Mouse (Mus musculus) hindbrain, embryonic 12.5 days (tissue): ENCODE data around the gene Naa80. TPM values are rescaled to one million over a fixed set of nuclear protein-coding genes. Genes with fewer than 3 reads are reported as not detected.

Experiments
- ATAC-seq: fragments of 200-750 bp; cut with Nextera tagmentation; 2 replicates; pipeline ENCODE4 v1.8.0; 2017; ENCODE audit warnings: moderate TSS enrichment; ENCODE audit not compliant: low FRiP score
- H3K27ac ChIP-seq: fragments of 300-500 bp; sonication (generic); 2 replicates; pipeline ENCODE4 v1.5.1; 2016; ENCODE audit warnings: mild to moderate bottlenecking
- H3K27me3 ChIP-seq: fragments of 300-500 bp; sonication (generic); 2 replicates; pipeline ENCODE4 v1.6.1; 2016; ENCODE audit warnings: mild to moderate bottlenecking
- H3K36me3 ChIP-seq: fragments of 300-500 bp; sonication (generic); 2 replicates; pipeline ENCODE4 v1.6.1; 2016; ENCODE audit warnings: mild to moderate bottlenecking
- H3K4me1 ChIP-seq: fragments of 300-500 bp; sonication (generic); 2 replicates; pipeline ENCODE4 v1.6.1; 2016
- H3K4me2 ChIP-seq: fragments of 300-500 bp; sonication (generic); replicated peaks from 2 replicates; pipeline ENCODE4 v1.6.1; 2016; ENCODE audit warnings: mild to moderate bottlenecking
- H3K4me3 ChIP-seq: fragments of 300-500 bp; sonication (generic); 2 replicates; pipeline ENCODE4 v1.5.1; 2016; ENCODE audit warnings: mild to moderate bottlenecking
- H3K9ac ChIP-seq: fragments of 300-500 bp; sonication (generic); 2 replicates; pipeline ENCODE4 v1.6.1; 2016; ENCODE audit warnings: mild to moderate bottlenecking, moderate library complexity
- H3K9me3 ChIP-seq: fragments of 300-500 bp; sonication (generic); replicated peaks from 2 replicates; pipeline ENCODE4 v1.6.1; 2016; ENCODE audit warnings: mild to moderate bottlenecking
- WGBS: fragments of 180-500 bp; shearing (Covaris S2); methylation state at CpG from one replicate; pipeline ENCODE4 v1.1.7; 2016; 5-methylcytosine and 5-hydroxymethylcytosine counted together
- polyA plus RNA-seq: library from polyadenylated mRNA; unstranded; fragments of >200 nt; fragmentation: Nextera tagmentation; extraction: Ambion mirVana; gene quantifications from 2 replicates; pipeline ENCODE4 v1.2.1, GENCODE M21; 2016

Naa80 gene
- polyA plus RNA-seq, 1 experiment from 2014 or later, result 13.5 TPM

- peaks cover under 1% of the 10 kb centered on the region; the same call in 1 of the 2 replicates for H3K27me3 ChIP-seq
- no peak overlapping the region for H3K9ac ChIP-seq
- ATAC-seq, result no peak
- no peaks in the 10 kb centered on the region for H3K9me3 ChIP-seq
- H3K27ac ChIP-seq, result no peak overlapping the region
- peaks cover 43% of the 10 kb centered on the region for H3K4me1 ChIP-seq
- WGBS, result 89% methylated on average over 11 of the region's 11 CpGs
- H3K4me3 ChIP-seq, result no peak overlapping the region
- peaks cover 38% of the 10 kb centered on the region for H3K36me3 ChIP-seq
- peak overlapping the region; percentile 83; the same call in 1 of the 2 replicates for H3K4me2 ChIP-seq
These were observed 35.4 kb upstream of the Naa80 start for GRCm38 (mm10) chr9:107543299-107543698.

GRCm38 (mm10) chr9:107544196-107544700, 34.4 kb upstream of the Naa80 start:
- H3K9me3 ChIP-seq, result no peaks in the 10 kb centered on the region
- H3K27ac ChIP-seq, result no peak overlapping the region
- H3K9ac ChIP-seq, result no peak overlapping the region
- H3K4me3 ChIP-seq, result no peak overlapping the region
- no peak overlapping the region for H3K4me2 ChIP-seq
- H3K27me3 ChIP-seq, result peaks cover 10% of the 10 kb centered on the region
- WGBS, result 93% methylated on average over 17 of the region's 17 CpGs
- no peak for ATAC-seq
- peaks cover 28% of the 10 kb centered on the region for H3K36me3 ChIP-seq
- peaks cover 43% of the 10 kb centered on the region for H3K4me1 ChIP-seq

DNA sequence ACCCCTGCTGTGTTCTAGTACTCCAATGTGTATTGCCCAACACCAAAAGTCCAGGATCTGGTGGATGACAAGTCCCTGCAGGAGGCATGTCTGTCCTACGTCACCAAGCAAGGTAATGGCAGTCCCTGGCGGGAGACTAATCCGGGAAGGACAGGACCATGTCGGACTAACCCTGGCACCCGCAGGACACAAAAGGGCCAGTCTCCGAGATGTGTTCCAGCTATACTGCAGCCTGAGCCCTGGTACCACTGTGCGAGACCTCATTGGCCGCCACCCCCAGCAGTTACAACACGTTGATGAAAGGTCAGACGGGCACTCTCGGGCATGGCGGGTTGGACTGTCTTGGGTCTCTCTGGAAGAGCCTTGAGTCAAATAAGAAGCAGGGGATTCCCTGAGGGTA, 34.0 kb upstream of the Naa80 start:
- 94% methylated on average over 12 of the region's 12 CpGs for WGBS
- Histone ChIP-seq H3K9me3 (no peaks in the 10 kb centered on the region), H3K4me1 (peaks cover 43% of the 10 kb centered on the region), H3K27me3 (peaks cover 14% of the 10 kb centered on the region), H3K36me3 (peaks cover 24% of the 10 kb centered on the region), H3K9ac (no peak overlapping the region), H3K4me2 (no peak overlapping the region), H3K4me3 (no peak overlapping the region), H3K27ac (no peak overlapping the region)
- ATAC-seq, result no peak

DNA sequence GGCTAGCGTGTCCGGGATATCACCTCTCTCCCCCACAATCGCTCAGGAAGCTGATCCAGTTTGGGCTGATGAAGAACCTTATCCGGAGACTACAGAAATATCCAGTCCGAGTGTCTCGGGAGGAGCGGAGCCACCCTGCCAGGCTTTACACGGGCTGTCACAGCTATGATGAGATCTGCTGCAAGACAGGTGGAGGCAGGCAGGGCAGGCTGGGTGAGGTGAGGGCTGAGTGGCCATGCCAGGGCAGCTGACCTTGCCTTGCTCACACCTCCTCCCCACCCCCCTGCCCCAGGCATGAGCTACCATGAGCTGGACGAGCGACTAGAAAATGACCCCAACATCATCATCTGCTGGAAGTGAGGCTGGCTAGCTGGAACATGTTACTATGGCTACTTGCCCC, 33.5 kb upstream of the Naa80 start:
- Histone ChIP-seq H3K9ac (no peak overlapping the region; the same call in 1 of the 2 replicates), H3K4me2 (no peak overlapping the region), H3K4me3 (no peak overlapping the region), H3K27ac (no peak overlapping the region), H3K36me3 (peaks cover 20% of the 10 kb centered on the region), H3K27me3 (peaks cover 19% of the 10 kb centered on the region), H3K9me3 (no peaks in the 10 kb centered on the region), H3K4me1 (peaks cover 43% of the 10 kb centered on the region)
- WGBS, result 86% methylated on average over 10 of the region's 10 CpGs
- no peak for ATAC-seq

GRCm38 (mm10) chr9:107545602-107546001, 33.1 kb upstream of the Naa80 start:
- peaks cover 43% of the 10 kb centered on the region for H3K4me1 ChIP-seq
- no peak overlapping the region for H3K27ac ChIP-seq
- WGBS, result 3% methylated on average over 3 of the region's 3 CpGs
- no peak for ATAC-seq
- no peaks in the 10 kb centered on the region for H3K9me3 ChIP-seq
- peaks cover 23% of the 10 kb centered on the region for H3K27me3 ChIP-seq
- H3K4me3 ChIP-seq, result no peak overlapping the region
- peaks cover 20% of the 10 kb centered on the region for H3K36me3 ChIP-seq
- no peak overlapping the region for H3K4me2 ChIP-seq
- no peak overlapping the region for H3K9ac ChIP-seq

DNA sequence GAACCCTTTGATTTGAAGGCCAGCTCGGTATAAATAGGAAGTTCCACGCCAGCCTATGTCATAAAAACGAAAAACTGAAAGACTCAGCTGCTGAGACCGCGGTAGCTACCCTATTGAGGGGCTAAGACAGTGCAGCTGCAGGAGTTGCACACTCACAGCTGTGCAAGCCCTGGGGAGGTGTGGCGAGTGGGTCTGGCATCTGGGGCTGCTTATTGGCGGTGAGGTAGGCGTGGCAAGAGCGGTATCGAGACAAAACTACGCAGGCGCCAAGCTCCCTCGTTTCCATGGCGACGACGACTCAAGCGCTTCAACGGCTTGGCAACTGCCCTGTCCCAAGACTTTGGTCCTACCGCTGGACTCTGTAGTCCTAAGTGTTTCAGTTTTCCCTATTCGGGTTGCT, 31.7 kb upstream of the Naa80 start, which contains the start of gene Zmynd10:
TSS of gene Zmynd10 (plus strand) at position 273 of the 400 bp plus-strand sequence.
- Histone ChIP-seq H3K4me2 (peak within 1 kb of the TSS; percentile 46), H3K36me3 (peaks cover 20% of the 10 kb centered on the region), H3K9ac (peak within 1 kb of the TSS; percentile 33; the same call in 1 of the 2 replicates), H3K9me3 (no peaks in the 10 kb centered on the region), H3K4me1 (peaks cover 48% of the 10 kb centered on the region), H3K4me3 (peak within 1 kb of the TSS; percentile 7; the same call in 1 of the 2 replicates), H3K27me3 (peaks cover 37% of the 10 kb centered on the region), H3K27ac (peak within 1 kb of the TSS; percentile 52)
- peak; percentile 66 for ATAC-seq
- WGBS, result 4% methylated on average over 20 of the region's 20 CpGs

- H3K27me3 ChIP-seq, result peaks cover 46% of the 10 kb centered on the region
- 85% methylated on average over 5 of the region's 5 CpGs for WGBS
- peaks cover 41% of the 10 kb centered on the region for H3K4me1 ChIP-seq
These were observed 30.7 kb upstream of the Naa80 start for GRCm38 (mm10) chr9:107547957-107548356.

GRCm38 (mm10) chr9:107548820-107549219, 29.9 kb upstream of the Naa80 start:
- H3K9ac ChIP-seq, result no peak overlapping the region
- ATAC-seq, result no peak
- peaks cover 48% of the 10 kb centered on the region for H3K27me3 ChIP-seq
- H3K4me3 ChIP-seq, result no peak overlapping the region
- H3K4me1 ChIP-seq, result peaks cover 43% of the 10 kb centered on the region
- H3K27ac ChIP-seq, result no peak overlapping the region
- no peaks in the 10 kb centered on the region for H3K9me3 ChIP-seq
- 87% methylated on average over 10 of the region's 10 CpGs for WGBS
- H3K36me3 ChIP-seq, result peaks cover 13% of the 10 kb centered on the region
- H3K4me2 ChIP-seq, result no peak overlapping the region

More at GRCm38 (mm10) chr9:107547957-107548356, 30.7 kb upstream of the Naa80 start:
- H3K4me3 ChIP-seq, result no peak overlapping the region
- no peak overlapping the region for H3K9ac ChIP-seq
- no peak for ATAC-seq
- no peak overlapping the region for H3K27ac ChIP-seq
- no peaks in the 10 kb centered on the region for H3K9me3 ChIP-seq
- no peak overlapping the region for H3K4me2 ChIP-seq
- H3K36me3 ChIP-seq, result peaks cover 20% of the 10 kb centered on the region

DNA sequence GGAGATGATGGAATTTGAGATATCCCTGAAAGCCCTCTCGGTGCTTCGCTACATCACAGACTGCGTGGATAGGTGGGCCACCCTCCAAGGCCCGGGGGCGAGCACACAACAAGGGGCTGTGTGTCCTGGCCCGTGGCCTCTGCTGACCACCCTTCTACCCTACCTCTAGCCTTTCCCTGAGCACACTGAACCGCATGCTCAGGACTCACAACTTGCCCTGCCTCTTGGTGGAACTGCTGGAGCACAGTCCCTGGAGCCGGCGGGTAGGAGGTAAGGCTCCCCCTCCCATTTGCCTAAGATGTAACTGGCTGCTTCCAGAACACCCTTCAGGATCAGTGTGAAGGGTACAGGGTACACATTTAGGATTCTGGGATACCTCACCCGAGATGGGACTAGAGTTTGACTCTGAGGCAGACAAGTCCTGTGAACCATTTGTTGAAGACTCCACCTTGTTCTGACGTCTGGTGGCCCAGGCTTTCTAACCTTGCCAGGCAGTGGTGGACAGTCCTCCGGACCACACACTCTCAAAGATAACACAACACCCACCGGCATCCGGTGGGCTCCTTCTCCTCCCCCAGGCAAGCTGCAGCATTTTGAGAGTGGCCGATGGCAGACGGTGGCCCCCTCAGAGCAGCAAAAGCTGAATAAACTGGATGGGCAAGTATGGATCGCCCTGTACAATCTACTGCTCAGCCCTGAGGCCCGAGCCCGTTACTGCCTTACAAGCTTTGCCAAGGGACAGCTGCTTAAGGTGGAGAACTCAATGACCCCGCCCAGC, 29.2 kb upstream of the Naa80 start:
- Histone ChIP-seq H3K9ac (no peak overlapping the region), H3K4me3 (no peak overlapping the region), H3K4me1 (peaks cover 44% of the 10 kb centered on the region), H3K36me3 (peaks cover 7% of the 10 kb centered on the region), H3K27ac (no peak overlapping the region), H3K9me3 (no peaks in the 10 kb centered on the region), H3K4me2 (no peak overlapping the region), H3K27me3 (peaks cover 48% of the 10 kb centered on the region)
- WGBS, result 81% methylated on average over 20 of the region's 20 CpGs
- no peak for ATAC-seq

DNA sequence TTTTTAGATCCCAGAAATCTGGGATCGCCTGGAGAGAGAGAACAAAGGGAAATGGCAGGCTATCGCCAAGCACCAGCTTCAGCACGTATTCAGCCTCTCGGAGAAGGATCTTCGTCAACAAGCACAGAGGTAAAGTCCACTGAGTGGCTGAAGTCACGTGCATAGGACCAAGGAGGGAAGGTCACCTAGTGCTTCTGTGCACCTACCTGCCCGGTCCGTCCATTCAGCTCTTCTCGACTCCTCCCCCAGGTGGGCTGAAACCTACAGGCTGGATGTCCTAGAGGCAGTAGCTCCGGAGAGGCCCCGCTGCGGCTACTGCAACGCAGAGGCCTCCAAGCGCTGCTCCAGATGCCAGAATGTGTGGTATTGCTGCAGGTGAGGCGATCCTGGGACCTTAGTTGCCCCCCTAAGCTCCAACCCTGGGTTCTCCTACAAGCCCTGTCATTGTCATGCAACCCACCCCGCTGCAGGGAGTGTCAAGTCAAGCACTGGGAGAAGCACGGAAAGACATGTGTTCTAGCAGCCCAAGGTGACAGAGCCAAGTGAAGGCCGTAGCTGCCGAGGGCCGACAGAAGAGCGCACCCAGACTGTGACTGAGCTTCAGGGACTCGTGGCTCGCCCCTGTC, 28.1 kb upstream of the Naa80 start:
- WGBS, result 21% methylated on average over 23 of the region's 23 CpGs
- H3K4me1 ChIP-seq, result peaks cover 49% of the 10 kb centered on the region
- H3K4me3 ChIP-seq, result peak overlapping the region; percentile 34; the same call in 1 of the 2 replicates
- H3K27me3 ChIP-seq, result peaks cover 48% of the 10 kb centered on the region
- H3K9ac ChIP-seq, result peak overlapping the region; percentile 51; the same call in 1 of the 2 replicates
- ATAC-seq, result no peak
- H3K9me3 ChIP-seq, result no peaks in the 10 kb centered on the region
- no peak overlapping the region for H3K27ac ChIP-seq
- H3K36me3 ChIP-seq, result no peaks in the 10 kb centered on the region
- H3K4me2 ChIP-seq, result peak overlapping the region; percentile 62

DNA sequence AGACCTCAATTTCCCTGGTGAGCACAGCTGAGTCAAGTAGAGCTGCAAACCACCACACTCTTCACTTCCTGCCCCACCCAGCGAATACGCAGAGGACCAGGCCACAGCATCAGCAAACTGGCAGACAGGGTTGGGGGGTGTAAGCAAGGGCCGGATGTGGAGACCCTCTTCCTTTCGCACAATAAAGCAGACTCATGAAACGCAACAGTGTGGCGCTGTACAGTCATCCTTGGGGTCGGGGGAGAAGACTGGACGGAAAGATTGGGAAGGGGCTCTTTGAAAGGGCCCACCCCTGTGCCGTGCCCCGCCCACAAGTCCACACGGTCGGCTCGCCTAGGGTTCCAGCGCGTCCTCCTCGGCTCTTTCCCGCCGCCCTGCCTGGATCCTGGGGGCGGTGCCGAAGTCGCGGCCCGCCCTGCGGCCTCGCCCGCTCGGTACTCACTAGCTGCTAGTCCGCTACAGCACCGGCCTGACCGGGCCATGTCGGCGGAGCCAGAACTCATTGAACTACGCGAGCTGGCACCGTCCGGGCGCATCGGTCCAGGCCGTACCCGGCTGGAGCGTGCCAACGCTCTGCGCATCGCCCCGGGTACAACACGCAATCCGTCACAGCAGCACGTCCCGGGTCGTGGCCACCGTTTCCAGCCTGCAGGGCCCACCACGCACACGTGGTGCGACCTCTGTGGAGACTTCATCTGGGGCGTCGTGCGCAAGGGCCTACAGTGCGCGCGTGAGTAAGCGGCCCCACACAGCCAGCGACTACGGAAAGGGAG, 27.4 kb upstream of the Naa80 start, which contains the start of gene Rassf1:
TSS of gene Rassf1 (plus strand) at position 439 of the 773 bp plus-strand sequence.
- ATAC-seq, result no peak
- no peak within 1 kb of the TSS for H3K27ac ChIP-seq
- H3K36me3 ChIP-seq, result no peaks in the 10 kb centered on the region
- no peaks in the 10 kb centered on the region for H3K9me3 ChIP-seq
- H3K27me3 ChIP-seq, result peaks cover 48% of the 10 kb centered on the region
- H3K4me3 ChIP-seq, result peak within 1 kb of the TSS; percentile 34
- peak within 1 kb of the TSS; percentile 62 for H3K4me2 ChIP-seq
- peak within 1 kb of the TSS; percentile 51 for H3K9ac ChIP-seq
- peaks cover 49% of the 10 kb centered on the region for H3K4me1 ChIP-seq
- WGBS, result under 1% methylated on average over 63 of the region's 63 CpGs
